Mouse (Mus musculus): ENCODE results near the gene G530012D18Rik.
"Not testable (repeated sequence)": the region's sequence is repeated elsewhere in the genome, so short reads cannot be mapped to it uniquely, and the experiment has no call there.

G530012D18Rik gene

GRCm38 (mm10) chr1:85617161-85617560 lies 41.7 kb downstream of the G530012D18Rik start:
- DNase-seq = not testable (repeated sequence)

- DNase-seq = not testable (repeated sequence)
Measured at GRCm38 (mm10) chr1:85618689-85619088, 43.2 kb downstream of the G530012D18Rik start.
